8 mouse cellular contexts compared by ENCODE assay signal in genomic region chr5:121660059-121660896, GRCm38 (mm10). TPM values are rescaled to one million over a fixed set of nuclear protein-coding genes. Genes with fewer than 3 reads are reported as not detected.
A peak's percentile ranks its signal among the peaks of the same experiment; 100 is the strongest.
DNase-seq lines count a peak whose midpoint lies in the region; ATAC-seq lines count a peak whose summit lies in the region.

Gene Acad10 (minus strand): TSS chr5:121660514.
Gene Brap (plus strand): TSS chr5:121660563.

- under 1% methylated on average over 79 of the region's 85 CpGs for WGBS in intestine, embryonic 14.5 days

- no peaks in the 10 kb centered on the region for H3K27me3 ChIP-seq in intestine, embryonic 14.5 days (replicated peaks; ENCODE audit: control insufficient read depth, insufficient read depth, low read length)

- H3K4me3 ChIP-seq in intestine, embryonic 14.5 days (ENCODE audit: low read depth, low read length): peak within 1 kb of the TSS; percentile 99

- peak within 1 kb of the TSS; percentile 87 for H3K9ac ChIP-seq in intestine, embryonic 14.5 days (ENCODE audit: low read length)

- peak within 1 kb of the TSS; percentile 88 for H3K4me2 ChIP-seq in intestine, embryonic 14.5 days (ENCODE audit: low read length)

- DNase-seq in adrenal gland, adult (ENCODE audit: inconsistent age in 2 of 2, low spot score in 1 of 2): peak; percentile 97 to 99
- DNase-seq in embryo, embryonic 10.5 days (ENCODE audit: low spot score): peak; percentile 96
- DNase-seq in gastrocnemius, postnatal 25 days: peak; percentile 93
- peak; percentile 94 for DNase-seq in intestine, embryonic 14.5 days (ENCODE audit: low spot score)
- DNase-seq in left cerebral cortex, postnatal 14 days (ENCODE audit: low spot score in 2 of 2): peak; percentile 90 to 94
- DNase-seq in mesoderm, embryonic 11.5 days (ENCODE audit: low read depth, low spot score): peak; percentile 96
- DNase-seq in right cerebral cortex, postnatal 36 days (ENCODE audit: low spot score in 2 of 2): peak; percentile 88 to 89
- DNase-seq in yolk sac, embryonic 10.5 days (ENCODE audit: low spot score): peak; percentile 95

- intact Hi-C loops in left cerebral cortex, postnatal 14 days (cut with DNase I): no loop called here

- H3K36me3 ChIP-seq in intestine, embryonic 14.5 days (ENCODE audit: control insufficient read depth, insufficient read depth, low read length): peaks cover 24% of the 10 kb centered on the region

- H3K27ac ChIP-seq in intestine, embryonic 14.5 days (ENCODE audit: low read depth): peak within 1 kb of the TSS; percentile 38; the same call in 1 of the 2 replicates

- H3K9me3 ChIP-seq in intestine, embryonic 14.5 days (ENCODE audit: control insufficient read depth, low read length): no peaks in the 10 kb centered on the region

- H3K4me1 ChIP-seq in intestine, embryonic 14.5 days (replicated peaks; ENCODE audit: control insufficient read depth, insufficient read depth, low read length): peaks cover 17% of the 10 kb centered on the region

- ATAC-seq in intestine, embryonic 14.5 days (replicated peaks; ENCODE audit: low FRiP score, low TSS enrichment, low read depth): peak; percentile 92

RNA-seq across cellular contexts. Expression of gene Acad10, which starts in this region (rescaled TPM):
- total RNA-seq in gastrocnemius, postnatal 25 days (2021): 1 to 10 TPM; 7.3 to 9.3 TPM
- 4.3 and 4.7 TPM in 2 replicates for polyA plus RNA-seq in intestine, embryonic 14.5 days (2014; fragmentation: Nextera tagmentation; extraction: Ambion mirVana)
- total RNA-seq in left cerebral cortex, postnatal 14 days (2021): 1 to 10 TPM; 3.1 to 3.3 TPM

RNA-seq across cellular contexts. Expression of gene Brap, which starts in this region (rescaled TPM):
- total RNA-seq in gastrocnemius, postnatal 25 days (2021): 10 to 100 TPM; 27.3 to 30.2 TPM
- polyA plus RNA-seq in intestine, embryonic 14.5 days (2014; fragmentation: Nextera tagmentation; extraction: Ambion mirVana): 31.5 and 32.8 TPM in 2 replicates
- 10 to 100 TPM; 55.0 to 59.1 TPM for total RNA-seq in left cerebral cortex, postnatal 14 days (2021)

Comparison
In these comparisons a context has a peak if more than half of its experiments do, and no peak if none do; other contexts are left out.
1. Peak in every context shown above with its lines: DNase-seq, ATAC-seq, H3K4me3 ChIP-seq and H3K27ac ChIP-seq.